Mouse (Mus musculus) left cerebral cortex, adult 2 months (tissue): ENCODE data around the gene Zbtb21. TPM values are rescaled to one million over a fixed set of nuclear protein-coding genes. Genes with fewer than 3 reads are reported as not detected.
"Not testable (repeated sequence)": the region's sequence is repeated elsewhere in the genome, so short reads cannot be mapped to it uniquely, and the experiment has no call there.

Experiments
- DNase-seq, 2 experiments: peaks; one replicate each; pipeline ENCODE4 v3.0.0; 2021 to 2022; ENCODE audit warnings: low spot score in 2 of 2, mixed read lengths in 1 of 2; ENCODE audit errors: extremely low spot score in 1 of 2
- H3K27ac ChIP-seq: fragments of 200-600 bp; 2 replicates; pipeline ENCODE4 v1.8.1; 2022
- H3K4me3 ChIP-seq: fragments of 200-600 bp; 2 replicates; pipeline ENCODE4 v1.8.1; 2022
- CTCF ChIP-seq: fragments of 200-600 bp; IDR thresholded peaks from 2 replicates; pipeline ENCODE4 v1.8.1; 2022; ENCODE audit warnings: antibody characterized with exemption, mild to moderate bottlenecking, moderate library complexity
- intact Hi-C: fragments of 180-260 bp; cut with DNase I; formaldehyde crosslinking; loops from one replicate; pipeline ENCODE4 v1.15.1; 2025
- total RNA-seq, 2 experiments: library from RNA; stranded (reverse); gene quantifications; 2 replicates each; pipeline ENCODE4 v1.2.3; 2021

Zbtb21 gene
- total RNA-seq, 2 experiments from 2014 or later, result 30.8 to 31.5 TPM

- TF ChIP-seq CTCF, result no peak
- H3K4me3 ChIP-seq, result peak overlapping the region; percentile 80
- H3K27ac ChIP-seq, result peak overlapping the region; percentile 99
- intact Hi-C loops, result loop anchor here (1.0 to 2.0 kb wide), 4 partner anchors 35 to 119 kb away; partner anchors contain the start of genes B230307C23Rik and Prdm15
- peak in 1 of 2 experiments; percentile 16 for DNase-seq
Observed at GRCm38 (mm10) chr16:97961381-97962150, 856 bp downstream of the Zbtb21 start.

- intact Hi-C loops, result no loop called here
- TF ChIP-seq CTCF, result no peak
- DNase-seq, result no peak
- no peak overlapping the region for H3K4me3 ChIP-seq
- no peak overlapping the region for H3K27ac ChIP-seq
Observed at GRCm38 (mm10) chr16:97960348-97960747, 2.1 kb downstream of the Zbtb21 start.

GRCm38 (mm10) chr16:97958401-97958973, 3.9 kb downstream of the Zbtb21 start:
- H3K4me3 ChIP-seq, result no peak overlapping the region
- DNase-seq, result no peak
- no peak overlapping the region for H3K27ac ChIP-seq
- TF ChIP-seq CTCF, result no peak
- intact Hi-C loops, result no loop called here

- TF ChIP-seq CTCF, result no peak
- Histone ChIP-seq H3K27ac (no peak overlapping the region), H3K4me3 (no peak overlapping the region)
- intact Hi-C loops, result no loop called here
- DNase-seq, result no peak
Observed at GRCm38 (mm10) chr16:97957626-97958025, 4.8 kb downstream of the Zbtb21 start.

GRCm38 (mm10) chr16:97956011-97956410, 6.4 kb downstream of the Zbtb21 start:
- no peak for TF ChIP-seq CTCF
- intact Hi-C loops, result no loop called here
- DNase-seq, result no peak
- Histone ChIP-seq H3K4me3 (no peak overlapping the region), H3K27ac (no peak overlapping the region)

GRCm38 (mm10) chr16:97953300-97953699, 9.1 kb downstream of the Zbtb21 start:
- Histone ChIP-seq H3K27ac (no peak overlapping the region), H3K4me3 (no peak overlapping the region)
- DNase-seq, result no peak
- TF ChIP-seq CTCF, result no peak
- intact Hi-C loops, result no loop called here

- TF ChIP-seq CTCF, result no peak
- intact Hi-C loops, result no loop called here
- Histone ChIP-seq H3K4me3 (no peak overlapping the region), H3K27ac (no peak overlapping the region)
- DNase-seq, result no peak
Observed at GRCm38 (mm10) chr16:97952801-97953200, 9.6 kb downstream of the Zbtb21 start.

GRCm38 (mm10) chr16:97952371-97952770, 10.1 kb downstream of the Zbtb21 start:
- intact Hi-C loops, result no loop called here
- no peak overlapping the region for H3K27ac ChIP-seq
- no peak for TF ChIP-seq CTCF

GRCm38 (mm10) chr16:97950061-97950460, 12.4 kb downstream of the Zbtb21 start:
- TF ChIP-seq CTCF, result no peak
- H3K4me3 ChIP-seq, result no peak overlapping the region
- no peak for DNase-seq
- H3K27ac ChIP-seq, result no peak overlapping the region
- intact Hi-C loops, result no loop called here

More at GRCm38 (mm10) chr16:97952371-97952770, 10.1 kb downstream of the Zbtb21 start:
- DNase-seq, result no peak
- H3K4me3 ChIP-seq, result no peak overlapping the region

- Histone ChIP-seq H3K4me3 (no peak overlapping the region), H3K27ac (no peak overlapping the region)
- TF ChIP-seq CTCF, result no peak
- intact Hi-C loops, result no loop called here
- DNase-seq, result no peak
Observed at GRCm38 (mm10) chr16:97948836-97949235, 13.6 kb downstream of the Zbtb21 start.

GRCm38 (mm10) chr16:97946993-97947392, 15.4 kb downstream of the Zbtb21 start:
- H3K27ac ChIP-seq, DNase-seq, intact Hi-C loops, H3K4me3 ChIP-seq: not testable (repeated sequence)

- Histone ChIP-seq H3K27ac (no peak overlapping the region), H3K4me3 (no peak overlapping the region)
- DNase-seq, result no peak
- intact Hi-C loops, result no loop called here
- no peak for TF ChIP-seq CTCF
Observed at GRCm38 (mm10) chr16:97941844-97942243, 20.6 kb downstream of the Zbtb21 start.
